Mouse (Mus musculus) midbrain, embryonic 16.5 days (tissue): ENCODE results near the gene Lmf1. TPM values are rescaled to one million over a fixed set of nuclear protein-coding genes. Genes with fewer than 3 reads are reported as not detected.

Experiments
- polyA plus RNA-seq: library from polyadenylated mRNA; unstranded; fragments of >200 nt; fragmentation: Nextera tagmentation; extraction: Ambion mirVana; gene quantifications from 2 replicates; pipeline ENCODE4 v1.2.1, GENCODE M21; 2015

Lmf1 gene
- polyA plus RNA-seq, 1 experiment from 2014 or later = 20.4 TPM

Other genes starting within 250 kb of the Lmf1 start
- gene Tpsab1, start 233.5 kb upstream of the Lmf1 start, polyA plus RNA-seq = not detected in 2 replicates
- gene Tpsb2, start 212.8 kb upstream of the Lmf1 start, polyA plus RNA-seq = 0.23 TPM in 1 of 2 replicates, not detected in the other
- gene Tpsg1, start 209.8 kb upstream of the Lmf1 start, polyA plus RNA-seq = 0.29 and 0.88 TPM in 2 replicates
- gene Cacna1h, start 145.3 kb upstream of the Lmf1 start, polyA plus RNA-seq = 10.0 and 11.5 TPM in 2 replicates
- gene Tekt4, start 124.5 kb upstream of the Lmf1 start, polyA plus RNA-seq = 1.5 TPM in 2 replicates
- 0.88 and 1.4 TPM in 2 replicates for gene Sstr5, start 81.8 kb upstream of the Lmf1 start, polyA plus RNA-seq
- gene Sox8, start 8.4 kb upstream of the Lmf1 start, polyA plus RNA-seq = 10.1 and 16.2 TPM in 2 replicates
- 3.2 and 7.3 TPM in 2 replicates for gene Gng13, start 138.1 kb downstream of the Lmf1 start, polyA plus RNA-seq
- 4.7 and 5.4 TPM in 2 replicates for gene Chtf18, start 148.3 kb downstream of the Lmf1 start, polyA plus RNA-seq
- gene Rpusd1, start 148.6 kb downstream of the Lmf1 start, polyA plus RNA-seq = 26.6 and 26.8 TPM in 2 replicates
- not detected in 2 replicates for gene Mslnl, start 157.0 kb downstream of the Lmf1 start, polyA plus RNA-seq
- 0.15 and 0.85 TPM in 2 replicates for gene Msln, start 175.3 kb downstream of the Lmf1 start, polyA plus RNA-seq
- gene Narfl, start 194.7 kb downstream of the Lmf1 start, polyA plus RNA-seq = 29.0 and 30.2 TPM in 2 replicates
- gene Haghl, start 206.6 kb downstream of the Lmf1 start, polyA plus RNA-seq = 147 and 165 TPM in 2 replicates
- 0.34 and 0.39 TPM in 2 replicates for gene Ccdc78, start 207.5 kb downstream of the Lmf1 start, polyA plus RNA-seq
- 91.8 and 96.9 TPM in 2 replicates for gene Fam173a, start 213.8 kb downstream of the Lmf1 start, polyA plus RNA-seq
- 1.3 TPM in 1 of 2 replicates, not detected in the other for gene AC134908.4, start 216.6 kb downstream of the Lmf1 start, polyA plus RNA-seq
- 33.1 and 37.1 TPM in 2 replicates for gene Metrn, start 218.1 kb downstream of the Lmf1 start, polyA plus RNA-seq
- gene Fbxl16, start 230.0 kb downstream of the Lmf1 start, polyA plus RNA-seq = 45.6 and 52.4 TPM in 2 replicates
- 32.7 and 33.5 TPM in 2 replicates for gene Wdr24, start 244.5 kb downstream of the Lmf1 start, polyA plus RNA-seq
- gene Jmjd8, start 249.8 kb downstream of the Lmf1 start, polyA plus RNA-seq = 52.0 and 60.4 TPM in 2 replicates